Mouse (Mus musculus) kidney, postnatal 36 days (tissue): ENCODE data around the gene Olfr1463.

Source experiments
- DNase-seq, 2 experiments: peaks; one replicate each; pipeline ENCODE4 v3.0.0; 2021 to 2022; ENCODE audit warnings: mixed read lengths in 2 of 2

Olfr1463 gene

DNA sequence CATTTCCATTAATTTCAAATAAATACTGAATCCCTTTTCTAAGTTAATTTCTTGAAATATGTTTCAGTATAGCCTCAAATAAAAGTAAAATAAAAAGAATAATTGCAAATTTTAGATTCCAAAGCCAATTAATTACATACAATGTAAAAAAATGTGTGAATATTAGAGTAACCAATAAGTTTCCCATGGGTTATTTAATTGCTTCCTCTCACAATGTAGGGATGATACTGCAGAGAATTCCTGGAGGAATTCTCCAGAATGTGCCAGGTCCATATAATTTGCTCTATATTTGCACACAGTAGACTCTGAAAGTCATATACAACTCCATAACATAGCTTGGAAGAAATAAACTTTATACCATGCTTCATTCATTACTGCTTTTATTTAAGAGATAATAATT lies at the start of gene Olfr1463:
Gene Olfr1463, plus strand, starts transcription at position 301 of the 400 bp plus-strand sequence.
- DNase-seq = no peak

DNA sequence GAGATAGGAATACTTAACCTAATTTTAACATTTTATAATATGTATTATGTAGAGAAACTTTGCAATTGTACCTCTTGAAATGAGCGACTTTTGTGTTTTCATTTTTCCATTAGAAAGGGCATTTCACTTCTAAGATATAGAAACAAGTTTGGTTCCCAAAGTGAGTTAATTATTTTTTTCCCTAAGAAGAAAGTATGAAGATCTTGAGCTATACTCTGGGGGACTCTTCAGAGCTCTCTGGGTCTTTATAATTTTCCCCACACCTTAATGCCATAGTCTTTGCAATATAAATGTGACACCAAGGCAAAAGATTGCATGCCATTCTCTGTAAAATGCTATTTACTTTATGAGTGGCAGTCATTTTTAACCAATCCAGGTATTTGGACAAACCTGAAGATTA lies 45.7 kb upstream of the Olfr1463 start, which contains the start of gene Olfr1462:
Gene Olfr1462, plus strand, starts transcription at position 301 of the 400 bp plus-strand sequence.
- no peak for DNase-seq

DNA sequence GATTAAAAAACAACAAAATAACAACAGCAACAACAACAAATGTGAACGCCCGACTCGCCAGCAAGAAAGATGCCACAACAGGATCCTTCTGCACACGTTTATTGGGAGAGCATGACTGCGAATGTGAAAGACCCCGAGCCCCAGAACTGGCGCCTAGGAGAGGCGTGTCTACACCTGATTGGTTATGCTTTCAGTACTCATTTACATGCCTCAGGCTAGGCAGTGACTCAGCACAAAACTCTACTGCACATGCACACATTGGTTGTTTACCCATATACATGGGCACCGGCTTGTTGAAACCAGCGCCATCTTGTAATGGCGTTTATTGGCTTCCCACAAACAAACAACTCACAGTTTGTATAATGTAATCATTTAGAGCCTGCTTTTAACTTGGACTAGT lies 9.5 kb upstream of the Olfr1463 start:
- no peak for DNase-seq
